9 mouse cellular contexts compared by ENCODE assay signal in genomic region chr10:99409744-99410143, GRCm38 (mm10).
DNase-seq lines count a peak whose midpoint lies in the region; ATAC-seq and TF ChIP-seq lines count a peak whose summit lies in the region.
"Had no signal": no experiment of that assay in that cellular context is flagged by ENCODE, and none has a peak within 500 bp of the region (broad histone marks: within the 10 kb centered on the region; RNA-seq: fewer than 3 reads in every experiment).

No protein-coding gene starts in this region.

- no peaks in the 10 kb centered on the region for H3K9me3 ChIP-seq in lung, embryonic 14.5 days (ENCODE audit: low read depth, low read length)
- H3K9me3 ChIP-seq in hindbrain, embryonic 13.5 days = no peaks in the 10 kb centered on the region
- H3K9me3 ChIP-seq in forebrain, embryonic 15.5 days = no peaks in the 10 kb centered on the region

- no peak overlapping the region for H3K4me3 ChIP-seq in lung, embryonic 14.5 days (ENCODE audit: low read depth, low read length)
- no peak overlapping the region for H3K4me3 ChIP-seq in lung, adult 2 months (replicated peaks; ENCODE audit: extremely low read depth, low read depth, low read length)
- H3K4me3 ChIP-seq in heart, adult 2 months = no peak overlapping the region
- no peak overlapping the region for H3K4me3 ChIP-seq in hindbrain, embryonic 13.5 days
- no peak overlapping the region for H3K4me3 ChIP-seq in forebrain, embryonic 15.5 days

- H3K4me1 ChIP-seq in lung, embryonic 14.5 days (ENCODE audit: insufficient read depth) = no peaks in the 10 kb centered on the region; the same call in 1 of the 2 replicates
- peaks cover 3% of the 10 kb centered on the region for H3K4me1 ChIP-seq in lung, adult 2 months (ENCODE audit: control insufficient read depth, insufficient read depth, low read length)
- peaks cover 3% of the 10 kb centered on the region for H3K4me1 ChIP-seq in heart, adult 2 months (ENCODE audit: control insufficient read depth, insufficient read depth, low read length)
- H3K4me1 ChIP-seq in hindbrain, embryonic 13.5 days (replicated peaks) = no peaks in the 10 kb centered on the region
- H3K4me1 ChIP-seq in forebrain, embryonic 15.5 days = no peaks in the 10 kb centered on the region

- no peak for TF ChIP-seq CTCF in lung, embryonic 14.5 days (IDR thresholded peaks at IDR 0.05; ENCODE audit: low read depth)
- TF ChIP-seq CTCF in lung, adult 2 months (IDR thresholded peaks at IDR 0.05; ENCODE audit: insufficient read depth, low read length) = no peak
- TF ChIP-seq CTCF in heart, adult 2 months (IDR thresholded peaks at IDR 0.05) = no peak

- peak overlapping the region; percentile 31; the same call in 1 of the 2 replicates for H3K4me2 ChIP-seq in lung, embryonic 14.5 days
- H3K4me2 ChIP-seq in hindbrain, embryonic 13.5 days = no peak overlapping the region
- no peak overlapping the region for H3K4me2 ChIP-seq in forebrain, embryonic 15.5 days (replicated peaks)

- WGBS in lung, embryonic 14.5 days = 39% methylated on average over 11 of the region's 11 CpGs
- WGBS in lung, adult 2 months = 26% methylated on average over 11 of the region's 11 CpGs
- 42% methylated on average over 11 of the region's 11 CpGs for WGBS in heart, adult 2 months
- WGBS in hindbrain, embryonic 13.5 days = 82% methylated on average over 11 of the region's 11 CpGs
- 73% methylated on average over 11 of the region's 11 CpGs for WGBS in forebrain, embryonic 15.5 days

- H3K79me2 ChIP-seq in heart, adult 2 months (replicated peaks; ENCODE audit: control insufficient read depth, insufficient read depth, low read length) = no peaks in the 10 kb centered on the region

- no peaks in the 10 kb centered on the region for H3K27me3 ChIP-seq in lung, embryonic 14.5 days (ENCODE audit: insufficient read depth, low read length)
- no peaks in the 10 kb centered on the region for H3K27me3 ChIP-seq in heart, adult 2 months (ENCODE audit: control insufficient read depth, insufficient read depth, low read length)
- H3K27me3 ChIP-seq in hindbrain, embryonic 13.5 days = no peaks in the 10 kb centered on the region
- no peaks in the 10 kb centered on the region for H3K27me3 ChIP-seq in forebrain, embryonic 15.5 days

- H3K36me3 ChIP-seq in lung, embryonic 14.5 days (ENCODE audit: insufficient read depth) = no peaks in the 10 kb centered on the region
- H3K36me3 ChIP-seq in heart, adult 2 months (ENCODE audit: control insufficient read depth, insufficient read depth, low read length) = no peaks in the 10 kb centered on the region
- no peaks in the 10 kb centered on the region for H3K36me3 ChIP-seq in hindbrain, embryonic 13.5 days
- H3K36me3 ChIP-seq in forebrain, embryonic 15.5 days = no peaks in the 10 kb centered on the region

- ATAC-seq in lung, embryonic 14.5 days (ENCODE audit: insufficient read depth) = peak; percentile 65; the same call in 1 of the 2 replicates
- no peak; the same call in 1 of the 2 replicates for ATAC-seq in hindbrain, embryonic 13.5 days (ENCODE audit: low FRiP score)
- no peak for ATAC-seq in forebrain, embryonic 15.5 days (replicated peaks)

- TF ChIP-seq POLR2A in lung, adult 2 months (IDR thresholded peaks at IDR 0.05; ENCODE audit: borderline replicate concordance, extremely low read depth, low read depth, low read length) = no peak
- peak; percentile 33; the same call in 1 of the 2 replicates for TF ChIP-seq POLR2A in heart, adult 2 months (IDR thresholded peaks at IDR 0.05; ENCODE audit: insufficient read depth, low read depth, low read length)

- intact Hi-C loops in heart, adult 2 months (cut with DNase I) = loop anchor here (2.0 to 5.0 kb wide), 3 partner anchors 51 to 242 kb away; no protein-coding TSS in a partner anchor

- DNase-seq in lung, embryonic 14.5 days = peak; percentile 58
- no peak for DNase-seq in lung, adult 2 months
- peak; percentile 33 to 40 for DNase-seq in heart, adult 2 months
- peak; percentile 26 for DNase-seq in kidney, adult 18-20 months
- DNase-seq in lung, postnatal 4 days = peak; percentile 29 to 64
- no peak for DNase-seq in Muller cell, postnatal 12 days (ENCODE audit: inconsistent ontology term)

- H3K9ac ChIP-seq in lung, embryonic 14.5 days = 0 out of 2 replicates have a peak overlapping the region, but pooled peaks have one; percentile 3
- H3K9ac ChIP-seq in heart, adult 2 months (ENCODE audit: low read depth, low read length) = no peak overlapping the region
- H3K9ac ChIP-seq in hindbrain, embryonic 13.5 days = no peak overlapping the region
- H3K9ac ChIP-seq in forebrain, embryonic 15.5 days (replicated peaks) = no peak overlapping the region

- peak; percentile 56; the same call in 1 of the 2 replicates for TF ChIP-seq EP300 in heart, adult 2 months (IDR thresholded peaks at IDR 0.05; ENCODE audit: insufficient read depth, low read depth, low read length)

- H3K27ac ChIP-seq in lung, embryonic 14.5 days (ENCODE audit: low read depth) = no peak overlapping the region; the same call in 1 of the 2 replicates
- H3K27ac ChIP-seq in heart, adult 2 months = peak overlapping the region; percentile 60
- H3K27ac ChIP-seq in hindbrain, embryonic 13.5 days = no peak overlapping the region
- no peak overlapping the region for H3K27ac ChIP-seq in forebrain, embryonic 15.5 days (replicated peaks)
- H3K27ac ChIP-seq: macrophage had no signal

Comparison
In these comparisons a context has a peak if more than half of its experiments do, and no peak if none do; other contexts are left out.
1. DNase-seq: peak in lung, embryonic 14.5 days (single experiment), heart, adult 2 months (2 of 2), kidney, adult 18-20 months (single experiment) and lung, postnatal 4 days (2 of 2); none in lung, adult 2 months (single experiment) and Muller cell, postnatal 12 days (single experiment).